Mouse (Mus musculus): ENCODE results near the gene Grip2.

DNA sequence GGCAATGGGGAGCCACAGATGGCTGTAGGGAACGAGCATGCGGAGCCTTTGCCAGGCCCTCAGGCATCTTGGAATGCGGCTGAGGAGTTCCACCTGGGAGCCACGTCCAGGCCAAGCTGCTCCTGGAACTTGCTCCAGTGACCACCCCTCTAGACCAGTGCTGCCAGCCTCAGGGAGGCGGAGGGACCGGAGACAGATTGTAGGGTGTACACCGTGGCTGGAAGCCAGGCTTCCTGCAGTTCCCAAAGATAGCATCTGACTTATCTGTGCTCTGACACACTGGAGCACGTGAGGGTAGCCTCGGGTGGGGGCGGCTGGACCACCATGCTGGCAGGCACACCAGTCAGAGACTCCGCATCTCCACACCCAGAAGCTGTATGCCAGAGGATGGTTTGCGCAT, 28.6 kb downstream of the Grip2 start:
- TF ChIP-seq EP300 (IDR thresholded peaks at IDR 0.05; ENCODE audit: insufficient read depth, low read depth, low read length) (no peak), CTCF (IDR thresholded peaks at IDR 0.05) (no peak), POLR2A (IDR thresholded peaks at IDR 0.05; ENCODE audit: insufficient read depth, low read depth, low read length) (no peak)
